Mouse (Mus musculus) adrenal gland, postnatal 14 days (tissue): Measurements from ENCODE around the gene Gm20837. TPM values are rescaled to one million over a fixed set of nuclear protein-coding genes. Genes with fewer than 3 reads are reported as not detected.
"Not testable (repeated sequence)": the region's sequence is repeated elsewhere in the genome, so short reads cannot be mapped to it uniquely, and the experiment has no call there.

Source experiments
- DNase-seq: peaks from one replicate; pipeline ENCODE4 v3.0.0; 2021; ENCODE audit warnings: mixed read lengths
- long read RNA-seq, 2 experiments: library from polyadenylated mRNA; stranded (forward); transcript quantifications; one replicate each; pipeline ENCODE4 v2.0.0; 2021
- total RNA-seq: library from RNA; stranded (reverse); gene quantifications from 2 replicates; pipeline ENCODE4 v1.2.3, GENCODE M21; 2021

Gene Gm20837
- total RNA-seq = not detected in 2 replicates
- long read RNA-seq, experiment 1 = 0 reads
- long read RNA-seq, experiment 2 = 0 reads

- not testable (repeated sequence) for DNase-seq
Observed at GRCm38 (mm10) chrY:90400948-90401347, at the start of gene Gm20837. Gene Gm20837 (plus strand): TSS chrY:90401248.
